Mouse (Mus musculus) liver, adult (tissue): ENCODE measurements around the gene Tmem222.

Experiments used
- GATA4 ChIP-seq: IDR thresholded peaks from 2 replicates; pipeline ENCODE4 v1.6.1; 2014; ENCODE audit warnings: mild to moderate bottlenecking, low read length; ENCODE audit not compliant: insufficient replicate concordance

Gene Tmem222

DNA sequence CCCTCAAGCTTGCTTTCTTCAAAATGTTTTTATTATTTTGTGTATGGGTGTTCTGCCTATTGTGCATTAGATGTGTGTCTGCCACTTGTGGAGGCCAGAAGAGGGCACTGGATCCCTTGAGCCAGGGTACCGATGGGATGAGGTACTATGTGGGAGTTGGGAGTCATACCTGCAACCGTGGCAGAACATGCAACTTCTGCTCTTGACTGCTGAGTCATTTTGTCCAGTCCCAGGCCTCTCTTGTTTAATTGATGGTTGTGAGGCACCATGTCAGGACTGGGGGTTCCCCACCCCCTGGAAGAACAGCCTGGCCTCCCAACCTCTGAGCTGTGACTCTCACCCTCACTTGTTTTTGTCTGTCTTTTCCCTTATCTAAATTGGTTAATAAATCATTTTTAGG is 13.0 kb downstream of the Tmem222 start:
- TF ChIP-seq GATA4: no peak

DNA sequence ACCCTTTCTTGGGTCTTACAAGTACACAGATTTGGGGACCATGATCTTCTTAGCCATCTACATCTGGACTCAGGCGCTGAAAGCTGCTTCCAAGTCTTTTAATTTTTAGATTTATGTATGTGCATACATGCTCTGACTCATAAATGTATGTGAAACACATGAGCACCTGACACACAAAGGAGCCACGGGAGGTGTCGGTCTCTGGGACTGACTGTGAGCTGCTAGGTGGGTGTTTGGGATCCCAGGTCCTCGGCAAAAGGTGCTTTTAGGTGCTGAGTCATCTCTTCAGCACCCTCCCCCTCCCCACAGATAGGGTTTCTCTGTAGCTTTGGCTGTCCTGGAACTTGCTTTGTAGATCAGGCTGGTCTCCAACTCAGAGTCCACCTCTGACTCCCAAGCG is 13.8 kb downstream of the Tmem222 start:
- TF ChIP-seq GATA4: no peak

DNA sequence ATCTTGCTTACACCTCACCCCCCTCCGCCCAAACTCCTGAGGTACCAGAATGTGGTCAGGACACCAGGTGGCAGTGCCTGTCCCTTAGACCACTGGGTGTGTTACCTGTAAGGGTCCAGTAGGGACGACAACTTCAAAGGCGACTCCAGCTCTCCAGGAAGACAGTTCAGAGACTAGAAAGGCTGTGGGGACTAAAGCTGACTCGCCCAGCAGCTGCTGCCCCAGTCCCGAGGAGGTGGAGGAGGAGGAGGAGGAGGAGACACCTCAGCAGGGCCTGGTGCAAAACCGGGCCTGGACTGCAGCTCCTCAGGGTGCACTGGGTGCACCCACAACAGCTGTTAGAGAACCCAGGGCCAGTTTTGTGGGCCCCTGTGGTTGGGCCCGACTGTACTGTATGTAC is 14.7 kb downstream of the Tmem222 start, which contains the start of gene Sytl1:
TSS of gene Sytl1 (minus strand) at position 232 of the 400 bp plus-strand sequence.
- TF ChIP-seq GATA4: no peak

DNA sequence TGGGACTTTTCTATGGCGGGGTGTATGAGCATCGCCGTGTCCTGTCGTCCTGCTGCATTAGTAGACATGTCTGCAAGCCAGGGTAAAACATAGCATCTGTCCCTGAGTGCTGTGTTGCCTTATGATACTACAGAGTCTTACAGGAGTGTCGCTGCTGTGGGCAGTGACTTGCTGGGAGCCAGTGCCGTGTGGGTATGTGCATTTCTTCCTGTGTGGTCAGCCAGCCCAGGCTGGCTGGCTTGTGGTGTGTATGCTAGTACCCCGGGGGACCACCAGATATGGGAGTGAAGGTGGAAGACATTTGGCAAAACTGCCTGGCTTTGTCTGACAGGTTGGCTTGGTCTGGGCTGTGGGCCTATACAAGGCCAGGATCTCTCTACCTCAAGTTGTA is 15.2 kb downstream of the Tmem222 start:
- TF ChIP-seq GATA4: no peak

DNA sequence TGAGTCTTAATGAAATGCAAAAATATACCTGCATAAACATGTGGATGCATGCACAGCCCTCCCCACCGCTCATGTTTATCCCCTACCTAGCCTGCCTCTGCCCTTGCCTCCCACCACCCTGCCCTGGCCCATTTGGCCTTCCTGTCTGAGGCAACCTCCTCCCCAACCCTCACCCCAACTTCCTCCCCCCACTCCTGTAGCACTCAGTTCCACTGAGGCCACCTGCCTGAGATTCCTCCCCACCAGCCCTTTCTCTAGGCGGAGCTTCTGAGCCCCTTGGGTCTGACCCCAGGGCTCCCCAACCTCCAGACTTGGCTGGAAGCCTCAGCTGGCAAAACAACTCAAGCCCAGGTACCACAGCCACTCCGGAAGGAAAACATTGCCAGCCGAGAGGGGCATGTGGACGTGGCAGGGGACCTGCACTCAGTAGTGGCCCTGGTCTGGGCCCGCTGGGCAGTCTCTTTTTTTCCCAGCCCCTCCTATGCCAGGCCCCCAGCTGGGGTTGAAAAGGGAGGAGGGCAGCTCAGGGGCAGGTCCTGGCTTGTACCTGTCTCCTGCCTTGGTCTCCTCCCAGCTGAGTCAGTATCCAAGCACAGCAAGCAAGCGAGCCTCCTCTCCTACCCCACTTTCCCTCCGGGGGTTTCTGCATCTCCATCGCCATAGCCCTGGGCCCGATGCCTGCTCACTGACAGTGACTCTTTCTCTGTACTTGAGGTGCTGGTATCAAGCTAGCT is 15.8 kb downstream of the Tmem222 start:
- TF ChIP-seq GATA4: no peak

DNA sequence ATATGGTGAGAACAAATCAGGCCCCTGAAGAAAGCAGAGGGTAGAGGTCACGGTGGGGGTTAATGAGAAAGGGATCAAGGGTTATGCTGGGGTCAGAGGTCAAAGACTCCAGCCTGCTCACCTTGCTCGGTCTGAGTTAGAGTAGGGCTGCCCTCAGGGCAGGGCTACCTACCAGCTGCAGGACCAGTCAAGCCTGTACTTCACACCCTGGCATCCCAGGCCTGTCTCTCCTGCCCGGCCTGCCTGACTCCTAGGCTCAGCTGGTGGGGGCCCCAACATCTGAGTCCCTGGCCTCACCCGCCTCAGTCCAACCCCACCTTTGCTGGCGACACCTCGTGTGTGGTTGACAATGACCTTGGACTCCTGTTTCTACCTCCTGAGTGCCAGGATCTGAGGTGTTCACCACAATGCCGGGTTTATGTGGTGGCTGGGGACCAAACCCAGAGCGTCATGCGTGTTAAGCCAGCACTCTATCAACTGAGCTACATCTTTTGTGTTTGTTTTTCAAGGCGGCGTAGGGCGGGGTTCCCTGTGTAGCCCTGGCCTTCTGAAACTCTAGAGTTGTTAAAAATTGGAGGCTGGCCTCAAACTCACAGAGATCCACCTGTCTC is 19.7 kb downstream of the Tmem222 start:
- TF ChIP-seq GATA4: no peak

DNA sequence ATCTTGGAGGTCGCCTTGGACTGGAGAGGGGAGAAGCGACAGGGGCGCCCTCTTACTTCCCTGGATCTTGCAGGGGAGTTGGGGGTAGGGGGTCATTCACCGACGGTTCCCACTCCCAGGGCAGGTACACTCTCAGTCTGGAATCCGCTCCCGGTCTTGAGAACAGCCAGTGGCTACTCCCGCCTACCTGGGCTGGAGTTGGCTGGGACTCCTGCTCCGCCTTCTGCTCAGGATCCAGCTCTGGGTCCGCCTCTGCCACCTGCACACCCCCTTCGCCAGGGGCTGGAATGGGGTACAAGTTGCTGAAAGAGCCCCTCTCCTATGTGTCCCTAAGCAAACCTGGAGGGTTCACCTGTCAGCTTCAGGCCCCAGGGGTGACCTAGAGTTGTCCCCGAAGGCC is 20.4 kb downstream of the Tmem222 start:
- TF ChIP-seq GATA4: no peak

DNA sequence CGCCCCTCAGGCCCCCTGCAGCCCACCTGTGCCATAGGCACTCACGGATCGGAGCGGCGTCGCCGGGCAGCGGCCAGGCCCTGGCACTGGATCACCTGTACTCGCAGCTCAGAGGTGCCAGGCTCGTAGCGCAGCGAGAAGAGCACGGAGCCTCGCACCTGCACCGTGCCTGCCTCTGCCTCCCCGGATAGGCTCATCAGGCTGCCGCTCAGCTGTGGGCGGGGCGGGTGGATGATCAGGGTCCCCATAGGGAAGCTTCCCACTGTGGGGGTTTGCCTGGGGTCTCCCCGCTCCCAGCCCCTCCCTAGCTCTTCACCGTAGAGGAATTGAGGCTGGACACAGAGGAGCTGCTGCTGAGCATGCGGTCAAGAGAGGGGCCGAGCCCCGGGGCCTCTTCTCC is 20.8 kb downstream of the Tmem222 start:
- no peak for TF ChIP-seq GATA4

DNA sequence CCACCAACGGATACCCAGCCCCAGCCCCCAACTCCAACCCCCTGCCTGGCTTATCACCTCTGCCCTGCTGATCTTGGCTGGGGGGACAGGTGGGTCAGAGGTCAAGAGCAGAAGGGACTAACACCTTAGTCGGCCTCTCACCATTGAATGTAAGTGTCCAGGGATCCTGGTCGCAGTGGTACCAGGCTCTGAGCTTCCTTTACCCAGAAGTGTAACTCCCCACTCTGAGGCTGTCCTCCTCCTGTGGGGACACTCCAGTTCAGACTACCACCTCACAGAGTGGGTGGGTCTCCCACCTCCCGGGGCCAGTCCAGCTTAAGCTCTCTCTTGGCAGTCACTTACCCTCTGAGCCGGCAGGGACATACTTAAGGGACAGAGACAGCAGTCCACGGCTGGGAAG is 22.2 kb downstream of the Tmem222 start:
- TF ChIP-seq GATA4: no peak

DNA sequence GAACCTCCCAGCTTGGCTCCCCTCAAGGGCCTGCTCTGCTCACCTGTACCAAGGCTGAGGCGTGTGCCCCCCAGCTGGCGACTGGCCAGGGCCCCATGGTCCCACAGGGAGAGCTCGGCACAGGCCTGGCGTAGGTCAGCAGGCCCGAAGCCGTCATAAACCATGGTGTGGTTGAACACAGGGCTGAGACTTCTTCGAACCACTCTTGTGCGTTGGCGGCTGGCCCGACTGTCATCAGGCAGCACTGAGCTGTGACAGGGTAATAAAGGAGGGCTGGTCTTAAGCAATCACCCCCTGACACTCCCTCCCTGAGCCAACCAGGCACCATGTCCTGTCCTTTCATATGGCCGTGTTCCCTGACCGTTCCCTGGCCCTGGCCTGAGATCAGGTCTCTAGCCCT is 24.2 kb downstream of the Tmem222 start:
- no peak for TF ChIP-seq GATA4

DNA sequence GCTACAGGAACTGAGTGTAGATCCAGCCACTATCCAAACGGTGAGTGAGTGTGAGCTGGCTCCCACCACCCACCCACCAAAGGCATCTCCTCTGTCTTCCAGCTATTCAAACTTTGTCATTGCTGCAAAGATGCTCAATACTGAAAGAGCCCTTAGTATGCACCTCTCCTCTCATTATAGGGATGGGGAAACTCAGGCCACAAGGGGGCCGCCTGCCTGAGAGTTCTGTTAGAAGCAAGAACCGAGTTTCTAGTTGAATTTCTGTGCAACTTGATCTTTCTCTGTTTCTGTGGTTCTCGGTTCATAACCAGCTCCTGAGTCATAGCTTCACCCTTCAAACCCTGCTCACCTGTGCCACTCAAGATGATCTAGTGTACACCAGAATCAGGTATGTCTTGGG is 25.5 kb downstream of the Tmem222 start:
- no peak for TF ChIP-seq GATA4

DNA sequence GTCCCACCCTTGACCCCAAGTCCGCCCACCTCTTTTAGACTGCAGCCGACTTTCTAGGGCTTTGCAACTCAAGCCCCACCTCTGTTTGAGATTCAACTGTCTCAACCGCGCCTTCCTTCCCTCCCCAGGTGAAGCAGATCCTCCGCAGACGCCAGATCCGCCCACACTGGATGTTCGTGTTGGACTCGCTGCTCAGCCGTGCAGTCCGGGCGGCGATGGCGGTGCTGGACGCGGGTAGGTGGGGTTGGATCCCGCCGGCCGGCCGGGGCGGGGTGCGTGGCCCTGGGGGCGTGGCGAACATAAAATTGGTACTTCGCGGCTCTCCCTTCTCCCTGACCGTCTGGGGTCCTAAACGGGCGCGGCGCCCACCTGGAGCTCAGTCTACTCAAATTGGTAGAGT is 26.4 kb downstream of the Tmem222 start:
- TF ChIP-seq GATA4: no peak

DNA sequence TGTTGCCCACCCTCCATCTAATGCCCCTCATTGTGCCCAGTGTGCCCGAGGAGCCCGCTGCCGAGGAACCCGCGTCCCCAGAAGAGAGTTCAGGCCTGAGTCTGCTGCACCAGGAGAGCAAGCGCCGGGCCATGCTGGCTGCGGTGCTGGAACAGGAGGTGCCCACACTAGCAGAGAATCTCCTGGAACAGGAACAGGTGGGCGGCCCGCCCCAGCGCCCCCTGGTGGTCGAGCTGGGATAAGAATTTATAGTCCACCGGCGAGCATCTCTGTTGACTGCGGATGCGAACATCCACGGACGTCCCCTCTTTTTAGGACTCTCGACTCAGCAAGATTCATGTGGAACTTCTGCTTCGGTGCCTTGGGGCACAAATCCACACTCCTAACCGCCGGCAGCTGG is 27.0 kb downstream of the Tmem222 start:
- TF ChIP-seq GATA4: no peak

DNA sequence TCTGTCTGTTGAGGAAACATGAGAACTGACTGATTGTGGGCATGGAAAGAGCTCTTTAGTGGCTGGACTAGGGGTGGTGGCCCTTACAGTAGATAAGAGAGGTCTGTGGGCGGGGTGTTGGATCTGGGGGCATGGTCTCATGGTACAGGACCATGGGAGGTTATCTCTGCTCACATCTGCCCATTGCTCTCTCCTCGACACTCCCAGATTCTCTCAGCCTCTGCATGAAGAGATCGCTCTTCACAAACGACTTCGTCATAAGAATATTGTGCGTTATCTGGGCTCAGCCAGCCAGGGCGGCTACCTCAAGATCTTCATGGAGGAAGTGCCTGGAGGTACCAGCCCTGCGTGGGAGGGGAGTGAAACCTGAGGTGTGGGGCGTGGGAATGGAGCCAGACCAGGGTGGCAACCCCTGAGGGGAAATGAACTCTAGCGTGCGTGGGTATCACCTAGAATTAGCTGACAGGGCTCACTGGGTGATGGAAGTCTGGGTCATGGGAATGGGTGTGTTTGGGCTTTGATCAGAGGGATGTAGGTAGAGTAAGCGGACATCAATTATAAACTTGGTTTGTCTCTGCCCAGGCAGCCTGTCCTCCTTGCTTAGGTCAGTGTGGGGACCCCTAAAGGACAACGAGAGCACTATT is 29.7 kb downstream of the Tmem222 start:
- TF ChIP-seq GATA4: no peak

DNA sequence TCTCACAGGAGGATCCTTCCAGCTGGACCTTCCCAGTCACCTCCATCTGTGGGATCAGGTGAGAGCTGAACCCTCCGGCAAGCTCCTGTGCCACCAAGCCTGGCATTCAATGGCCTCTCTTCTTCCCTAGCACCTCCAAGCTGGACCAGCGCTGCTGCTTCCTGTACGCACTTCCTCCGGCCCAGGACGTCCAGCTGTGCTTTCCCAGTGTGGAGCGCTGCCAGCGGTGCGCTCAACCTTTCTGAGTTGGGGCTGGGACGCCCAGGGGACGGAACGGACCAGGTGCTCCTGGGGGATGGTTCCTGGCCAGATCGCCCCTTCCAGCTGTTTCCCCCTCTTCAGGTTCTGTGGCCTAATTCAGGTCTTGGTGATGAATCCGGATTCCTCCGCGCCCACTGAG is 30.5 kb downstream of the Tmem222 start:
- no peak for TF ChIP-seq GATA4

DNA sequence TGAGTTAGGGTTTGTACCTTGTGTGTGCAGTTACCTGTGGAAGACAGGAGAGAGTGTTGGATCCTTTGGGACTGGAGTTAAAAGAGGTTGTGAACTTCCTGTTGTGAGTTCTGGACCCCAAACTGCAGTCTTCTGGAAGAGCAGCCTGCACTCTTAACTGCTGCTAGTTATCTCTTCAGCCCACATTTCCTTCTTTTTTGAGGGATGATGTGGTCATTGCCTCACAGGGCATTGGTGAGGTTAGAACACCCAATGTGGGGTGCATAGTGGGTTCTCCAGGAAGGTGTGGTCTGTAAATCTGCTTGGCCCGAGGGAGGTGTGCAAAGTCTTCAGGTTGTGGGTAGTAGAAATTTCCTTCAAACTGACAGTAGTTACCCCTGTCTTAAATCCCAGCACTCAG is 33.3 kb downstream of the Tmem222 start:
- no peak for TF ChIP-seq GATA4
